Mouse (Mus musculus) kidney, adult 10 weeks (tissue): ENCODE data around the gene Slc6a21. TPM values are rescaled to one million over a fixed set of nuclear protein-coding genes. Genes with fewer than 3 reads are reported as not detected.

Experiments
- polyA plus RNA-seq: library from polyadenylated mRNA; stranded (reverse); fragments of 350-450 nt; fragmentation: Illumina TruSeq; extraction: RNeasy Lipid Tissue Mini Kit (QIAGEN cat#74804); gene quantifications from one replicate; pipeline ENCODE4 v1.2.3, GENCODE M21; 2014; ENCODE audit warnings: low read depth, low replicate concordance

Gene Slc6a21
- polyA plus RNA-seq, result not detected

GRCm38 (mm10) chr7:45277136-45277760 is at the start of gene Slc6a21:
Slc6a21 (plus strand) TSS chr7:45277513.

GRCm38 (mm10) chr7:45238723-45239496 is 38.4 kb upstream of the Slc6a21 start, which contains the start of gene Cd37:
Cd37 (minus strand) TSS chr7:45239115.

GRCm38 (mm10) chr7:45240633-45241388 is 36.5 kb upstream of the Slc6a21 start, which contains the start of gene Slc6a16:
Slc6a16 (plus strand) TSS chr7:45241085.

GRCm38 (mm10) chr7:45333431-45333982 is 56.2 kb downstream of the Slc6a21 start, which contains the start of gene Trpm4:
Trpm4 (minus strand) TSS chr7:45333780.

GRCm38 (mm10) chr7:45335056-45335455 is 57.7 kb downstream of the Slc6a21 start, which contains the start of gene Hrc:
Hrc (plus strand) TSS chr7:45335290.

Other genes with a start within 250 kb of the Slc6a21 start
- gene Prr12, start 224.6 kb upstream of the Slc6a21 start, polyA plus RNA-seq, result 0.12 TPM
- gene Nosip, start 215.1 kb upstream of the Slc6a21 start, polyA plus RNA-seq, result 4.2 TPM
- 1.7 TPM for gene Prrg2, start 214.8 kb upstream of the Slc6a21 start, polyA plus RNA-seq
- not detected for gene Rcn3, start 185.3 kb upstream of the Slc6a21 start, polyA plus RNA-seq
- 17.1 TPM for gene Fcgrt, start 173.7 kb upstream of the Slc6a21 start, polyA plus RNA-seq
- 257 TPM for gene Rps11, start 153.1 kb upstream of the Slc6a21 start, polyA plus RNA-seq
- gene Rpl13a, start 148.8 kb upstream of the Slc6a21 start, polyA plus RNA-seq, result 320 TPM
- gene Gm45713, start 141.3 kb upstream of the Slc6a21 start, polyA plus RNA-seq, result not detected
- gene Flt3l, start 141.1 kb upstream of the Slc6a21 start, polyA plus RNA-seq, result 6.0 TPM
- gene Pih1d1, start 123.2 kb upstream of the Slc6a21 start, polyA plus RNA-seq, result not detected
- 2.0 TPM for gene Aldh16a1, start 122.9 kb upstream of the Slc6a21 start, polyA plus RNA-seq
- not detected for gene Slc17a7, start 113.6 kb upstream of the Slc6a21 start, polyA plus RNA-seq
- gene Gfy, start 97.9 kb upstream of the Slc6a21 start, polyA plus RNA-seq, result not detected
- gene Pth2, start 96.5 kb upstream of the Slc6a21 start, polyA plus RNA-seq, result not detected
- gene Ccdc155, start 72.6 kb upstream of the Slc6a21 start, polyA plus RNA-seq, result not detected
- gene Dkkl1, start 65.4 kb upstream of the Slc6a21 start, polyA plus RNA-seq, result not detected
- 0.44 TPM for gene Tead2, start 61.8 kb upstream of the Slc6a21 start, polyA plus RNA-seq
- gene Cd37, start 38.4 kb upstream of the Slc6a21 start, polyA plus RNA-seq, result not detected
- not detected for gene Slc6a16, start 36.4 kb upstream of the Slc6a21 start, polyA plus RNA-seq
- 0.24 TPM for gene Trpm4, start 56.3 kb downstream of the Slc6a21 start, polyA plus RNA-seq
- gene Hrc, start 57.8 kb downstream of the Slc6a21 start, polyA plus RNA-seq, result not detected
- not detected for gene Ppfia3, start 89.5 kb downstream of the Slc6a21 start, polyA plus RNA-seq
- not detected for gene Lin7b, start 93.1 kb downstream of the Slc6a21 start, polyA plus RNA-seq
- 40.0 TPM for gene Snrnp70, start 118.2 kb downstream of the Slc6a21 start, polyA plus RNA-seq
- not detected for gene Kcna7, start 128.1 kb downstream of the Slc6a21 start, polyA plus RNA-seq
- gene Ntf5, start 136.2 kb downstream of the Slc6a21 start, polyA plus RNA-seq, result 0.53 TPM
- not detected for gene Lhb, start 143.3 kb downstream of the Slc6a21 start, polyA plus RNA-seq
- gene Gys1, start 157.3 kb downstream of the Slc6a21 start, polyA plus RNA-seq, result 5.7 TPM
- 0.36 TPM for gene Ruvbl2, start 160.6 kb downstream of the Slc6a21 start, polyA plus RNA-seq
- gene Ftl1, start 182.4 kb downstream of the Slc6a21 start, polyA plus RNA-seq, result 9.1 TPM
- gene Bax, start 189.4 kb downstream of the Slc6a21 start, polyA plus RNA-seq, result 0.65 TPM
- not detected for gene Tulp2, start 204.4 kb downstream of the Slc6a21 start, polyA plus RNA-seq
- not detected for gene Gm45808, start 209.3 kb downstream of the Slc6a21 start, polyA plus RNA-seq
- 13.6 TPM for gene Dhdh, start 211.3 kb downstream of the Slc6a21 start, polyA plus RNA-seq
- gene Nucb1, start 232.9 kb downstream of the Slc6a21 start, polyA plus RNA-seq, result 44.8 TPM
- gene Ppp1r15a, start 248.8 kb downstream of the Slc6a21 start, polyA plus RNA-seq, result 0.97 TPM
- not detected for gene Plekha4, start 248.8 kb downstream of the Slc6a21 start, polyA plus RNA-seq